Mouse (Mus musculus) forebrain, embryonic 15.5 days (tissue): ENCODE measurements around the gene Ccdc22. TPM values are rescaled to one million over a fixed set of nuclear protein-coding genes. Genes with fewer than 3 reads are reported as not detected.

Experiments used
- ATAC-seq: fragments of 200-750 bp; cut with Nextera tagmentation; replicated peaks from 2 replicates; pipeline ENCODE4 v1.8.0; 2017; ENCODE audit warnings: mild to moderate bottlenecking, moderate TSS enrichment, moderate library complexity
- H3K27ac ChIP-seq: fragments of 300-500 bp; sonication (generic); replicated peaks from 2 replicates; pipeline ENCODE4 v1.5.1; 2015; ENCODE audit warnings: mild to moderate bottlenecking, inconsistent platforms
- H3K27me3 ChIP-seq: fragments of 300-500 bp; sonication (generic); 2 replicates; pipeline ENCODE4 v1.6.1; 2015; ENCODE audit warnings: inconsistent platforms
- H3K36me3 ChIP-seq: fragments of 300-500 bp; sonication (generic); 2 replicates; pipeline ENCODE4 v1.6.1; 2015; ENCODE audit warnings: mild to moderate bottlenecking, inconsistent platforms
- H3K4me1 ChIP-seq: fragments of 300-500 bp; sonication (generic); 2 replicates; pipeline ENCODE4 v1.6.1; 2015; ENCODE audit warnings: inconsistent platforms
- H3K4me2 ChIP-seq: fragments of 300-500 bp; sonication (generic); replicated peaks from 2 replicates; pipeline ENCODE4 v1.6.1; 2015; ENCODE audit warnings: mild to moderate bottlenecking, inconsistent platforms
- H3K4me3 ChIP-seq: fragments of 300-500 bp; sonication (generic); 2 replicates; pipeline ENCODE4 v1.5.1; 2015; ENCODE audit warnings: mild to moderate bottlenecking, inconsistent platforms
- H3K9ac ChIP-seq: fragments of 300-500 bp; sonication (generic); replicated peaks from 2 replicates; pipeline ENCODE4 v1.6.1; 2015; ENCODE audit warnings: mild to moderate bottlenecking, inconsistent platforms
- H3K9me3 ChIP-seq: fragments of 300-500 bp; sonication (generic); 2 replicates; pipeline ENCODE4 v1.6.1; 2016; ENCODE audit warnings: inconsistent platforms
- WGBS: fragments of 180-500 bp; shearing (Covaris S2); methylation state at CpG from one replicate; pipeline ENCODE4 v1.1.7; 2015; ENCODE audit warnings: mixed read lengths; 5-methylcytosine and 5-hydroxymethylcytosine counted together
- polyA plus RNA-seq: library from polyadenylated mRNA; unstranded; fragments of >200 nt; fragmentation: Nextera tagmentation; extraction: Ambion mirVana; gene quantifications from 2 replicates; pipeline ENCODE4 v1.2.1, GENCODE M21; 2015

The Ccdc22 gene
- polyA plus RNA-seq, 1 experiment from 2014 or later: 40.5 TPM

DNA sequence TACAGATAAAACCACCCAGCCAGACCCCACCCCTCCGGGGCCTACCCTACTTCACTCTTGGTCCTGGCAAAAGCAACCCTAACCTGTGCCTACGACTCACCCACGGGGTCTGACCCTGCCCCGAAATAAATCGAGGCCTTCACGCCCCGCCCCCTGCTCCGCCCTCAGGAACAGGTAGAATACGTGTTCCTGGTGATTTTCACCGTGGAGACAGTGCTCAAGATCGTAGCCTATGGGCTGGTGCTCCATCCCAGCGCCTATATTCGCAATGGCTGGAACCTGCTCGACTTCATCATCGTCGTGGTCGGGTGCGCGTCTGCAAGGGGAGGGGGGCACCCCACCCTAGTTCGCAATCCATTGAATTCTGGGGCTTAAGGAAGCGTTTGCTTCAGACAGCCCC, 4.7 kb upstream of the Ccdc22 start:
- Histone ChIP-seq H3K4me3 (peak overlapping the region; percentile 47), H3K4me2 (peak overlapping the region; percentile 69), H3K27ac (no peak overlapping the region), H3K9me3 (no peaks in the 10 kb centered on the region), H3K36me3 (no peaks in the 10 kb centered on the region), H3K27me3 (no peaks in the 10 kb centered on the region), H3K4me1 (no peaks in the 10 kb centered on the region), H3K9ac (peak overlapping the region; percentile 49)
- ATAC-seq: peak; percentile 18; the same call in 1 of the 2 replicates
- WGBS: 30% methylated on average over 21 of the region's 21 CpGs

DNA sequence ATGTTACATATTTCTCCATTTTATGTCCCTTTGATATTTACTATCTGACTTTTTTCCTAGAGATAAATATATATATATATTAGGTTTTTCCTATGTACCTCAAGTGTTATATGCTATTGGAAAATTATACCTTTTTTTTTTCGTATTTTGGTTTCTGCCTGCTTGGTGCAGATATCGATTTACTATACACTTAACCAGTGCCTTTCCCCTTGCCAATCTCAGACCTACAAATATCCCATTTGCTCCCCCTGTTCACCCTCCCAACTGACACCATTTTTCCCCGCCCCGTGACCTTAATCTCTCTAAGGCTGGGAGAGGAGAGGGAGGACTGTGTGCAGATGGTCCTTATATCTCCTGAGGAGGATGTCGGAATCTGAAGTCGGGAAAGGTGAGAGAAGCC, 1.5 kb upstream of the Ccdc22 start, which contains the start of gene Cacna1f:
Gene Cacna1f, plus strand, starts transcription at position 301 of the 400 bp plus-strand sequence.
- no peaks in the 10 kb centered on the region for H3K27me3 ChIP-seq
- H3K4me2 ChIP-seq: no peak within 1 kb of the TSS
- no peak within 1 kb of the TSS for H3K4me3 ChIP-seq
- H3K36me3 ChIP-seq: no peaks in the 10 kb centered on the region
- no peak for ATAC-seq
- peaks cover 10% of the 10 kb centered on the region for H3K4me1 ChIP-seq
- no peak within 1 kb of the TSS for H3K27ac ChIP-seq
- 73% methylated on average over 6 of the region's 6 CpGs for WGBS
- no peak within 1 kb of the TSS for H3K9ac ChIP-seq
- no peaks in the 10 kb centered on the region for H3K9me3 ChIP-seq

DNA sequence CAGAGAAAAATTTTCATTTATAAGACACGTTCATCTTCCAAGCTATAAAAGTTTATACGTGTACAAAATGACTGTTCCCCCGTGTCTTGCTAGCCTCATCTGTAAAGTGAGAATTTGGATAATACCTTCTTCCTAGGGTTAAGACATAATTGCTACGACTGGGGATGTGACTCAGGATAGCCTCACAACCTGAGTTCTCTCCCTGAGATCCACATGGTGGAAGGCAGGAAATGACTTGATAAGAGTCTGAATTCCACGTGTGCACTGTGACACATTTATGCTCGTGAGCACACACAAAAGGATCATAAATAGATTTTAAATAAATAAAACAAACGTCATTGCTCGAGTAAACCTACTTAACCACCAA, 241 bp upstream of the Ccdc22 start:
- peak overlapping the region; percentile 53; the same call in 1 of the 2 replicates for H3K4me3 ChIP-seq

DNA sequence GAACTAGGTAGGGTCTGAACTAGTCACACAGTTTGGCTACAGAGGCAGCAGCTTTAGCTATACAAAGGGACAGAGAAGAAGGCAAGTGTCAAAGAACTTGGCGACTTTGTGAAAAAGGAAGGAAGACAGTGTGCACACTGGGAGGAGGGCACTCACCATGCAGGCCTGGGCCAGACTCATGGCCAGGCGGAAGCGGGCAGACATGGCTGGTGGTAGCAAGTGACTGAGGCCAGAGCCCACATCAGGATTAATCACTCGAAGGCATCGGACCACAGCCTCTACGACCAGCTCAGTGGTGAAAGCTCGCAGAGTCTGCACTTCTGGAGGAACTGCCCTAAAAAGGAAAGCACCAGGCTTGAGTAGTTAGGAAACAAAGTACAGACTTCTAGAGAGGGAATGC, 1.3 kb downstream of the Ccdc22 start:
- Histone ChIP-seq H3K9me3 (no peaks in the 10 kb centered on the region), H3K36me3 (no peaks in the 10 kb centered on the region; the same call in 1 of the 2 replicates), H3K4me2 (peak overlapping the region; percentile 45), H3K4me3 (no peak overlapping the region), H3K9ac (no peak overlapping the region), H3K27me3 (no peaks in the 10 kb centered on the region), H3K27ac (no peak overlapping the region), H3K4me1 (peaks cover 10% of the 10 kb centered on the region)
- WGBS: 92% methylated on average over 7 of the region's 7 CpGs
- no peak for ATAC-seq

More for the DNA sequence above, 241 bp upstream of the Ccdc22 start:
- no peak overlapping the region for H3K27ac ChIP-seq
- WGBS: 48% methylated on average over 8 of the region's 8 CpGs
- ATAC-seq: no peak
- peaks cover 10% of the 10 kb centered on the region for H3K4me1 ChIP-seq
- H3K9ac ChIP-seq: no peak overlapping the region
- no peaks in the 10 kb centered on the region for H3K36me3 ChIP-seq
- H3K27me3 ChIP-seq: no peaks in the 10 kb centered on the region
- H3K9me3 ChIP-seq: no peaks in the 10 kb centered on the region
- no peak overlapping the region for H3K4me2 ChIP-seq

DNA sequence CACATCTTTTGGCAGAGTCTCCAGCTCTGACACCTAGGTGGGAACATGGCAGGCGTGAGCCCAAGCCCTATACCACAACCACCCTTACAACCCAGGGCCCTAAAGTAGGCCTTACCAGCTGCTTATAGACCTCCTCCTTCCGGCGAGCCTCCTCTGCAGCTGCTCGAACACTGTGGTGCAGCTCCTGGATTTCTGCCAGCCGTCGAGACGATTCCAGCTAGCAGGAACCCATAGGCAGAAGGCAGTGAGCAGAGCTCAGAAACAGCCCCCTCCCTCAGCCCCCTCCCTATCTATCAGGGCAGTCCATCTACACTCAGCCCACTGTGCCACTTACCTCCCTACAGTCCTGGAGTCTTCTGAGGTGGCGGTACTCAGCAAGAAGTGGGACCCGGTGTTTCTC, 9.9 kb downstream of the Ccdc22 start:
- no peak for ATAC-seq
- no peaks in the 10 kb centered on the region for H3K27me3 ChIP-seq
- H3K27ac ChIP-seq: no peak overlapping the region
- H3K9ac ChIP-seq: no peak overlapping the region
- H3K36me3 ChIP-seq: peaks cover 5% of the 10 kb centered on the region; the same call in 1 of the 2 replicates
- H3K4me2 ChIP-seq: no peak overlapping the region
- WGBS: 82% methylated on average over 9 of the region's 9 CpGs
- no peaks in the 10 kb centered on the region for H3K4me1 ChIP-seq
- no peak overlapping the region for H3K4me3 ChIP-seq
- H3K9me3 ChIP-seq: no peaks in the 10 kb centered on the region

DNA sequence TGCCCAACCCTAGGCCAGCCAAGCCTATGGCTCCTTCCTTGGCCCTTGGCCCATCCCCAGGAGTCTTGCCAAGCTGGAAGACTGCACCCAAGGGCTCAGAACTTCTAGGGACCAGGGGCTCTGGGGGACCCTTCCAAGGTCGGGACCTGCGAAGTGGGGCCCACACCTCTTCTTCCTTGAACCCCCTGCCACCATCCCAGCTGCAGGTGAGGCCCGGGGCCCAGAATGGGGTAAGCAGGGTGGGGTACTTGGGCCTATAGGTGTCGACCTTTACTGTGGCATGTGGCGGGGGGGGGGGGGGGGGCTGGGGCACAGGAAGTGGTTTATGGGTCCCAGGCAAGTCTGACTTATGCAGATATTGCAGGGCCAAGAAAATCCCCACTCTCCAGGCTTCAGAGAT, 19.0 kb downstream of the Ccdc22 start:
- Histone ChIP-seq H3K27ac (no peak overlapping the region), H3K4me2 (no peak overlapping the region), H3K36me3 (no peaks in the 10 kb centered on the region), H3K4me1 (no peaks in the 10 kb centered on the region), H3K4me3 (no peak overlapping the region), H3K9me3 (no peaks in the 10 kb centered on the region), H3K27me3 (no peaks in the 10 kb centered on the region), H3K9ac (no peak overlapping the region)
- whole genome bisulfite sequencing: 95% methylated on average over 4 of the region's 5 CpGs
- no peak for ATAC-seq

DNA sequence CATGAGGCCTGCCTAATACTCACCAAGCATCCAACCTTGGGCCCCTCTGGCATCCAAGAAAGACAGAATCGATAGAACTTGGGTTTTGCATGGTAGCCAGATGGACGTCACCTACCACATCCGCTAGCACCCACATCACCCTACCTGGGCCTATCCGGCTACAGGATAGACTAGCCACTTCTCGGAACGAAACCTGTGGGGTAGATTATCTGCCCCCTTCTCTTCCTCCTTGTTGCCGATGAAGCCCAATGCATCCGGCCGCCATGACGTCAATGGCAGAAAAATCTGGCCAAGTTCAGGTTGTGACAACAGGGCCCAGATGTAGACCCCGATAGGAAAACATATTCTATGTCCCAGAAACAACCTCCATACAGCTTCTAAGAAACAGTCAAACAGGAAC, 21.4 kb downstream of the Ccdc22 start:
- Histone ChIP-seq H3K9ac (no peak overlapping the region), H3K4me2 (no peak overlapping the region), H3K4me3 (no peak overlapping the region), H3K27me3 (no peaks in the 10 kb centered on the region), H3K36me3 (no peaks in the 10 kb centered on the region), H3K27ac (no peak overlapping the region), H3K4me1 (no peaks in the 10 kb centered on the region), H3K9me3 (no peaks in the 10 kb centered on the region)
- no peak for ATAC-seq
- WGBS: 96% methylated on average over 11 of the region's 11 CpGs

DNA sequence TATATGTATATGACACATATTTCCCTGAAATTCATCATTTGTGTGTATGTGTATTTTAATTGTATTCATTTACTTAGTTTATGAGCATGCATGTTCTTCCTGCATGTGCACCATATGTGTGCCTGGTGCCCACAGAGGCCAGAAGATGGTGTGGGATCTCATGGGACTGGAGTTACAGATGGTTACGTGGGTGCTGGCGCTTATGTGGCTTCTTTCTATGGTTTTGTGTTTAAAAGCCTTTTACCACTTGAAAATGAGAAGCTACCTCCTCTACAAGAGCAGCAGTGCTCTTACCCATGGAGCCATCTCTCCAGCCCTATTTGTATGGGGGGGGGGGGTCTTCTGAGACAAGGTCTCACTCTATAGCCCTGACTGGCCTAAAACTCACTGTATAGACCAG, 24.2 kb downstream of the Ccdc22 start:
- 85% methylated on average over 2 of the region's 2 CpGs for WGBS

DNA sequence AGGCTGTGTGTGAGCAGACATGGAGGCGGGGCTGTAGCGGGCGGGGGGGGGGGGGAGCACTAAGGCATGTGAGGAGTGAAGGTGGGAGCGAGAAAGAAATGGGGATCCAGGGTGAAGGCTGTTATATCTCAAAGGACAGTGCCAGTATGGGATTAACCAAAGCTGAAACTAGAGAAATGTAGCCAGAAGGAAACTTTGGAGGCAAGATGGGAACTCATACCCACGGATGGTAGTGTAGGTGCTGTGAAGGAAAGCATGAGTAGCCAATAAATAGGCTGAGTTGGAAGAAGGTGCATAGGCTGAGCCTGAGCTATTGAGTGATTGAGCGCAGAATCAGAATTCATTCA, 30.5 kb downstream of the Ccdc22 start:
- peaks cover 18% of the 10 kb centered on the region for H3K4me1 ChIP-seq
- peak overlapping the region; percentile 28; the same call in 1 of the 2 replicates for H3K9ac ChIP-seq
- H3K27me3 ChIP-seq: no peaks in the 10 kb centered on the region
- no peaks in the 10 kb centered on the region for H3K9me3 ChIP-seq
- ATAC-seq: 0 out of 2 replicates have a peak, but pooled peaks have one; percentile 7
- H3K27ac ChIP-seq: peak overlapping the region; percentile 93
- no peaks in the 10 kb centered on the region for H3K36me3 ChIP-seq
- H3K4me3 ChIP-seq: peak overlapping the region; percentile 57
- peak overlapping the region; percentile 45 for H3K4me2 ChIP-seq
- WGBS: 22% methylated on average over 5 of the region's 6 CpGs

More for the DNA sequence above, 24.2 kb downstream of the Ccdc22 start:
- ATAC-seq: no peak
- Histone ChIP-seq H3K4me1 (no peaks in the 10 kb centered on the region), H3K36me3 (no peaks in the 10 kb centered on the region), H3K9me3 (no peaks in the 10 kb centered on the region), H3K27me3 (no peaks in the 10 kb centered on the region), H3K9ac (no peak overlapping the region), H3K4me3 (no peak overlapping the region), H3K27ac (no peak overlapping the region), H3K4me2 (no peak overlapping the region)

DNA sequence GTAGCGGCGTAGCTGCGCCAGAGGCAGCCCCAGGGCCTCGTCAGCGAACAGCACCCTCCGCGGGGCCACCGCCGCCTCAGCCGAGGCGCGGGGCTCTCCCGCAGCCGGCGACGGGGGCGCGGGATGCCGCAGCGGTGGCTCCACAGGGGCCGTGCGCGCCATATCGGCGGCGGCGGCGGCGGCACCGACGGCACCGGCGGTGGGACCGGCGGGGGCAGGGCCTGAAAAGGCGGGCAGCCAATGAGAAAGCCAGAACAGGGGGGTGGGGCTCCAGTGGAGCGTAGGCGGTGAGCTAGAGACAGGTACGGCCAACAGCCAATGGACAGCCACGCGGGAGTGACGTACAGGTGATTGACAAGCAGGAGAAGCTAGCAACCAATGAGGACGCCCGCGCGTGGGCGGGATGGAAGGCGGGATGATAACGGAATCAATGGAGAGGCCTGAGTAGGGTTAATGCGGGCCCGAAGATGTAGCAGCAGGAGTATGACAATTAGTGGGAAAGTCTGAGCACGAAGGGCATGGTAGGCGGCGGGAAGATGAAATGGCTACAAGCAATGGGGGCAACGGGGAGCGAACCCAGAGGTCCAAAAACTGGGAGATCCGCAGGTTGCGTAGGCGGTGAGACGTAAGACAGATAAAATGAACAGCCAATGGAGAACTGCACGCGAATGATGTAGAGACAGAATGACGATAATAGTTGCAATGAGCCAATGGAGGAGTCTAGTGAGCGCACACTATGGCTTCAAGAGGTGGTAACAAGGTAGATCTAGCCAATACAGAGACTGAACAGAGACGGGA, 31.0 kb downstream of the Ccdc22 start, which contains the start of gene Ppp1r3f:
Gene Ppp1r3f, minus strand, starts transcription at position 197 of the 798 bp plus-strand sequence.
- 22% methylated on average over 62 of the region's 65 CpGs for WGBS
- H3K4me1 ChIP-seq: peaks cover 18% of the 10 kb centered on the region
- peak within 1 kb of the TSS; percentile 67 for H3K9ac ChIP-seq
- H3K36me3 ChIP-seq: no peaks in the 10 kb centered on the region
- H3K27me3 ChIP-seq: no peaks in the 10 kb centered on the region
- H3K4me2 ChIP-seq: peak within 1 kb of the TSS; percentile 54
- H3K27ac ChIP-seq: peak within 1 kb of the TSS; percentile 93
- peak within 1 kb of the TSS; percentile 57 for H3K4me3 ChIP-seq
- no peaks in the 10 kb centered on the region for H3K9me3 ChIP-seq
- ATAC-seq: peak; percentile 98

DNA sequence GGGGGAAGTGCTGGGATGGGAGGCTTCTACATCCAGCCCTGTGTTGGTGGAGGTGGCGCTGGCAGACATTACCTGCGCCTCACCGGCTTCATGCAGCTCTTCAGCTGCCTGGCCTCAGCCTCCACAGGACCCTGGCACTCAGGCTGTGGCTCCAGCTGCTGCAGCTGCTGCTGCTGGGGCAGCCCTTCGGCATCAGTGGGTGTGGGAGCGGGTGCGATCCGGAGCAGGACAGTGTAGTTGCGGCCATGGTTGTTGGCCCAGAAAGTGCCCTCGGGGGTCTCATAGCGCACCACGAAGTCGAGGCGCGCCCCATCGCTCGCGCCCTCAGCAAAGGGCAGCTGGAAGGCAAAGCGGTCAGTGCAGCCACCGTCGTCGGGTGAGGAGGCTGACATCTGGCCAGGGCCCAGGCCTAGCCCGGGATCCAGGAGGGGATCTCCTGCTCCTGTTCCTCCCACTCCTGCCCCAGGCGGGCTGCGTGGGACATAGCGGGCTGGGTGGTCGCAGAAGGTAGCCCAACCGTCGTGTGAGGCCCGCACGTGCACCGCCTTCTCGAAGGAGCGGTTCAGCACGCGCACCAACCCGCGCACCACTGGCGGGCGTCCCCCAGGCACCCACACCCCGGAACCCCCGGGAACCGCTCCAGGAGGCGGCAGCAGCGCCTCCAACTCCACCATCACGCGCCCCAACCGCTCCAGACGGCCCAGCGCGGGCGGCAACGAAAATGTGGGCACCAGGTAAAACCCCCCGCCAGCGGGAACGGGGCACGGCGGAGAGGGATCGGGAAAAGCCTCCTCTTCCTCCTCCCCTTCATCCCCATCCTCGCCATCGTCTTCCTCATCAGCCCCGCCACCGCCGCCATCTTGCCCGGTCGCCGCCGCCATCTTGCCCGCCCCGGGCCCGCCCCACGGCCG, 31.9 kb downstream of the Ccdc22 start, which contains the start of gene Foxp3:
Gene Foxp3, plus strand, starts transcription at position 469 of the 911 bp plus-strand sequence.
- no peaks in the 10 kb centered on the region for H3K36me3 ChIP-seq
- H3K27ac ChIP-seq: peak within 1 kb of the TSS; percentile 93
- peak within 1 kb of the TSS; percentile 57 for H3K4me3 ChIP-seq
- H3K4me2 ChIP-seq: peak within 1 kb of the TSS; percentile 54
- ATAC-seq: peak; percentile 6
- 36% methylated on average over 62 of the region's 72 CpGs for WGBS
- H3K9me3 ChIP-seq: no peaks in the 10 kb centered on the region
- H3K9ac ChIP-seq: peak within 1 kb of the TSS; percentile 67
- no peaks in the 10 kb centered on the region for H3K27me3 ChIP-seq
- H3K4me1 ChIP-seq: peaks cover 18% of the 10 kb centered on the region

DNA sequence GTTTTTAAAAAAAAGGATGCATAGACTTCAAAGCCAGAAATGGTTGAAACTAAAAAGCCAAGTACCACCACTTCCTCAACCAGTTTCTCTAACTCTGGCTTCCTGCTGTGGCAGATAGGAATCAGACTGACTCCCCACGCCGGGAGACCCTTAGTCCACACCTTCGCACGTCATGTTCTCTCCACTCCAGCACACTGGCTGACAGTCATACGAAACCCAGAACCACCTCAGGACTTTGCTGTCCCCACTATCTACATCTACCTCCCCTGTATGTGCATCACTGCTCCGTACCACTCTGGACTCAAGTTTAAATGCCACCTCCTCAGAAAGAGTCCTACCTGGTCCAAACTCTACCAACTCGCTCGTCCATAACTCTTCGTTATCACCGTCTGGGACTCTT, 32.9 kb downstream of the Ccdc22 start:
- Histone ChIP-seq H3K9me3 (no peaks in the 10 kb centered on the region), H3K4me2 (0 out of 2 replicates have a peak overlapping the region, but pooled peaks have one; percentile 54), H3K27me3 (no peaks in the 10 kb centered on the region), H3K9ac (no peak overlapping the region), H3K4me1 (peaks cover 18% of the 10 kb centered on the region), H3K4me3 (no peak overlapping the region), H3K36me3 (no peaks in the 10 kb centered on the region), H3K27ac (no peak overlapping the region)
- 94% methylated on average over 10 of the region's 10 CpGs for WGBS
- no peak for ATAC-seq
